Mouse (Mus musculus): ENCODE data around the gene Hdac7. TPM values are rescaled to one million over a fixed set of nuclear protein-coding genes. Genes with fewer than 3 reads are reported as not detected.
"Not testable (repeated sequence)": the region's sequence is repeated elsewhere in the genome, so short reads cannot be mapped to it uniquely, and the experiment has no call there.

Hdac7 gene
- total and polyA plus RNA-seq, 2 experiments from 2014 or later: 21.6 to 29.4 TPM

- no peaks in the 10 kb centered on the region for H3K4me1 ChIP-seq (ENCODE audit: insufficient read depth)
- no peak for DNase-seq
- ATAC-seq: no peak
- no peak overlapping the region for H3K4me2 ChIP-seq (ENCODE audit: low read depth)
- no peak overlapping the region for H3K4me3 ChIP-seq (ENCODE audit: low read depth, low read length)
- H3K9me3 ChIP-seq (ENCODE audit: low read length): no peaks in the 10 kb centered on the region
- TF ChIP-seq CTCF (IDR thresholded peaks at IDR 0.05; ENCODE audit: low read depth): no peak
- H3K36me3 ChIP-seq (ENCODE audit: insufficient read depth): no peaks in the 10 kb centered on the region
- no peak overlapping the region for H3K27ac ChIP-seq (ENCODE audit: low read depth, low read length)
- 74% methylated on average over 7 of the region's 7 CpGs for WGBS
- H3K9ac ChIP-seq: no peak overlapping the region
- H3K27me3 ChIP-seq (ENCODE audit: insufficient read depth, low read length): no peaks in the 10 kb centered on the region
Measured at GRCm38 (mm10) chr15:97878696-97879328, 34.5 kb upstream of the Hdac7 start.

- no peaks in the 10 kb centered on the region for H3K4me1 ChIP-seq (ENCODE audit: insufficient read depth)
- no peaks in the 10 kb centered on the region for H3K9me3 ChIP-seq (ENCODE audit: low read length)
- TF ChIP-seq CTCF (IDR thresholded peaks at IDR 0.05; ENCODE audit: low read depth): no peak
- ATAC-seq (no peak), DNase-seq (no peak)
- no peaks in the 10 kb centered on the region for H3K36me3 ChIP-seq (ENCODE audit: insufficient read depth)
- no peak overlapping the region for H3K4me3 ChIP-seq (ENCODE audit: low read depth, low read length)
- no peaks in the 10 kb centered on the region for H3K27me3 ChIP-seq (ENCODE audit: insufficient read depth, low read length)
- no peak overlapping the region for H3K9ac ChIP-seq
- 90% methylated on average over 8 of the region's 8 CpGs for WGBS
- H3K27ac ChIP-seq (ENCODE audit: low read depth, low read length): no peak overlapping the region
- H3K4me2 ChIP-seq (ENCODE audit: low read depth): no peak overlapping the region
Measured at GRCm38 (mm10) chr15:97875784-97876183, 31.5 kb upstream of the Hdac7 start.

- TF ChIP-seq CTCF (IDR thresholded peaks at IDR 0.05; ENCODE audit: low read depth): no peak
- Histone ChIP-seq H3K27me3 (ENCODE audit: insufficient read depth, low read length) (no peaks in the 10 kb centered on the region), H3K4me2 (ENCODE audit: low read depth) (no peak overlapping the region), H3K4me3 (ENCODE audit: low read depth, low read length) (no peak overlapping the region), H3K4me1 (ENCODE audit: insufficient read depth) (no peaks in the 10 kb centered on the region), H3K36me3 (ENCODE audit: insufficient read depth) (no peaks in the 10 kb centered on the region), H3K27ac (ENCODE audit: low read depth, low read length) (no peak overlapping the region), H3K9me3 (ENCODE audit: low read length) (no peaks in the 10 kb centered on the region), H3K9ac (no peak overlapping the region)
- DNase-seq (no peak), ATAC-seq (no peak)
- WGBS: 82% methylated on average over 9 of the region's 9 CpGs
Measured at GRCm38 (mm10) chr15:97873717-97874116, 29.4 kb upstream of the Hdac7 start.

- DNase-seq: peak; percentile 21
- H3K9ac ChIP-seq: no peak overlapping the region
- H3K36me3 ChIP-seq (ENCODE audit: insufficient read depth): no peaks in the 10 kb centered on the region
- no peak overlapping the region for H3K4me3 ChIP-seq (ENCODE audit: low read depth, low read length)
- H3K4me1 ChIP-seq (ENCODE audit: insufficient read depth): no peaks in the 10 kb centered on the region
- WGBS: 81% methylated on average over 8 of the region's 8 CpGs
- no peaks in the 10 kb centered on the region for H3K9me3 ChIP-seq (ENCODE audit: low read length)
- no peak overlapping the region for H3K27ac ChIP-seq (ENCODE audit: low read depth, low read length)
- no peak for ATAC-seq
- H3K27me3 ChIP-seq (ENCODE audit: insufficient read depth, low read length): no peaks in the 10 kb centered on the region
- H3K4me2 ChIP-seq (ENCODE audit: low read depth): no peak overlapping the region
- no peak for TF ChIP-seq CTCF (IDR thresholded peaks at IDR 0.05; ENCODE audit: low read depth)
Measured at GRCm38 (mm10) chr15:97872161-97872560, 27.9 kb upstream of the Hdac7 start.

DNA sequence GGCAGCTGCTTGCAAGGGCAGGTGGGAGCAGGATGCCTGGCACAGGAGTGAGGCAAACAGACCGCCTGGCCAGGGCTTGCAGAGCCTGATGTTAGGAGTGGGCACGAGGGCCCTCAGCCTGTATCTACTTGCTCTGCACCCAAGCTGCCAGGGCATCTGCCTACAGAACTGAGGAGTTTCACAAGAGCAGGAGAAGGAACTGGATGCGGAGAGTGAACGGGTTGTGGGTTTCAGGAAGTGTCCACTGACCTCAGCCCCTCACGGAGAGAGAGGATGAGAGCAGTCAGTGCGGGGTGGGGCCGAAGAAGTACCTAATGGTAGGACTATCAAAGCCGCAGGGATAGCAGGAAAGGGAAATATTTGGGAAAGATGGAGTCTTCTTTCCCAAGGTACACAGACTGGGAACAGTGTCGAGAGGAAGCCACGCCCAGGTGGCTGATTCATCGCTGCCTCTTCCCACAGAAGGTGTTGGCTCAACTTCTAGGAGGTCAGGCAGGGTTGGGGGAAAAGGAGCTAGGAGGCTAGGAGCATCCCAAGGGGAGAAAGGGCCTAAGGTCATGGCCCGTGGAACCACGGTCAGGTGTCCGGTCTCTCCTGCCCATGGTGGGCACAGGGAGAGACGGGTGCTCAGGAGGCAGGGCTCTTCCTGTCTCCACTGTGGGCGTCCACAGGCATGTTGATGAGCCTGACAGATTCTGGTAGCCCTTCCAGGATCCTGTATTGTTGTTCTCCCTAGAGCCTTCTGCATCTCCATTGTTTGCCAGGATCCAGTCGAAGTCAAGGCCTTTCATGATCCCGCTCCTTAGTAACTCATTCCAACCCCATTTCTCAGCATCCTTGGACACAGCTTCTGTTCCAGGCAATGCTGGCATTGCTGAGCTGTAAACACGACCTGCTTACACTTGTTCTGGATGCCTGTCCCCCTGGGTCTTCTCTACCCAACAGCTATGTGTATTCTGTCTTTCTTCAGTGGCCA is 27.0 kb upstream of the Hdac7 start:
- Histone ChIP-seq H3K4me2 (ENCODE audit: low read depth) (no peak overlapping the region), H3K4me1 (ENCODE audit: insufficient read depth) (no peaks in the 10 kb centered on the region), H3K9me3 (ENCODE audit: low read length) (no peaks in the 10 kb centered on the region), H3K9ac (no peak overlapping the region), H3K4me3 (ENCODE audit: low read depth, low read length) (no peak overlapping the region), H3K36me3 (ENCODE audit: insufficient read depth) (no peaks in the 10 kb centered on the region), H3K27me3 (ENCODE audit: insufficient read depth, low read length) (no peaks in the 10 kb centered on the region), H3K27ac (ENCODE audit: low read depth, low read length) (no peak overlapping the region)
- TF ChIP-seq CTCF (IDR thresholded peaks at IDR 0.05; ENCODE audit: low read depth): no peak
- 84% methylated on average over 19 of the region's 19 CpGs for WGBS
- DNase-seq: no peak
- ATAC-seq: no peak

GRCm38 (mm10) chr15:97870116-97870515 is 25.8 kb upstream of the Hdac7 start:
- H3K4me3 ChIP-seq (ENCODE audit: low read depth, low read length); H3K4me2 ChIP-seq (ENCODE audit: low read depth); H3K27ac ChIP-seq (ENCODE audit: low read depth, low read length); H3K9ac ChIP-seq; H3K4me1 ChIP-seq (ENCODE audit: insufficient read depth); ATAC-seq; H3K27me3 ChIP-seq (ENCODE audit: insufficient read depth, low read length); H3K9me3 ChIP-seq (ENCODE audit: low read length); H3K36me3 ChIP-seq (ENCODE audit: insufficient read depth); DNase-seq: not testable (repeated sequence)
- WGBS: 76% methylated on average over 4 of the region's 4 CpGs

GRCm38 (mm10) chr15:97868985-97869384 is 24.7 kb upstream of the Hdac7 start:
- 93% methylated on average over 6 of the region's 6 CpGs for WGBS
- Histone ChIP-seq H3K9me3 (ENCODE audit: low read length) (no peaks in the 10 kb centered on the region), H3K9ac (no peak overlapping the region), H3K27me3 (ENCODE audit: insufficient read depth, low read length) (no peaks in the 10 kb centered on the region), H3K4me1 (ENCODE audit: insufficient read depth) (no peaks in the 10 kb centered on the region), H3K36me3 (ENCODE audit: insufficient read depth) (no peaks in the 10 kb centered on the region), H3K27ac (ENCODE audit: low read depth, low read length) (no peak overlapping the region), H3K4me2 (ENCODE audit: low read depth) (no peak overlapping the region), H3K4me3 (ENCODE audit: low read depth, low read length) (no peak overlapping the region)
- ATAC-seq (no peak), DNase-seq (no peak)
- no peak for TF ChIP-seq CTCF (IDR thresholded peaks at IDR 0.05; ENCODE audit: low read depth)
